Mouse (Mus musculus) intestine, postnatal 0 days (tissue): Measurements from ENCODE around the gene Bbx. TPM values are rescaled to one million over a fixed set of nuclear protein-coding genes. Genes with fewer than 3 reads are reported as not detected.

ENCODE experiments used
- ATAC-seq: fragments of 200-750 bp; cut with Nextera tagmentation; 2 replicates; pipeline ENCODE4 v1.8.0; 2017; ENCODE audit warnings: mild to moderate bottlenecking, moderate TSS enrichment, moderate library complexity
- H3K27ac ChIP-seq: fragments of 300-500 bp; sonication (generic); 2 replicates; pipeline ENCODE4 v1.5.1; 2014; ENCODE audit warnings: mild to moderate bottlenecking, low read depth, low read length, moderate library complexity
- H3K27me3 ChIP-seq: fragments of 300-500 bp; sonication (generic); replicated peaks from 2 replicates; pipeline ENCODE4 v1.6.1; 2014; ENCODE audit warnings: low read length, mixed read lengths; ENCODE audit not compliant: control insufficient read depth, insufficient read depth
- H3K36me3 ChIP-seq: fragments of 300-500 bp; sonication (generic); 2 replicates; pipeline ENCODE4 v1.6.1; 2014; ENCODE audit warnings: mild to moderate bottlenecking, moderate library complexity; ENCODE audit not compliant: control insufficient read depth, insufficient read depth
- H3K4me1 ChIP-seq: fragments of 300-500 bp; sonication (generic); replicated peaks from 2 replicates; pipeline ENCODE4 v1.6.1; 2014; ENCODE audit warnings: antibody characterized with exemption, low read length, mixed read lengths; ENCODE audit not compliant: control insufficient read depth, insufficient read depth
- H3K4me2 ChIP-seq: fragments of 300-500 bp; sonication (generic); replicated peaks from 2 replicates; pipeline ENCODE4 v1.6.1; 2014; ENCODE audit warnings: low read depth, mild to moderate bottlenecking, moderate library complexity
- H3K4me3 ChIP-seq: fragments of 300-500 bp; sonication (generic); 2 replicates; pipeline ENCODE4 v1.5.1; 2014; ENCODE audit warnings: low read depth, low read length
- H3K9ac ChIP-seq: fragments of 300-500 bp; sonication (generic); 2 replicates; pipeline ENCODE4 v1.6.1; 2014; ENCODE audit warnings: mild to moderate bottlenecking, low read depth, low read length
- H3K9me3 ChIP-seq: fragments of 300-500 bp; sonication (generic); 2 replicates; pipeline ENCODE4 v1.6.1; 2016; ENCODE audit warnings: mixed run types; ENCODE audit not compliant: control insufficient read depth
- CTCF ChIP-seq: sonication (generic); IDR thresholded peaks from 2 replicates; pipeline ENCODE4 v1.5.1; 2016; ENCODE audit warnings: low read depth, mild to moderate bottlenecking, control low read depth, antibody characterized with exemption, moderate library complexity
- WGBS: fragments of 180-500 bp; shearing (Covaris S2); extraction: QIAGEN DNeasy Blood & Tissue Kit; methylation state at CpG from one replicate; pipeline ENCODE4 v1.1.7; 2014; 5-methylcytosine and 5-hydroxymethylcytosine counted together
- polyA plus RNA-seq: library from polyadenylated mRNA; unstranded; fragments of >200 nt; fragmentation: Nextera tagmentation; extraction: Ambion mirVana; gene quantifications from 2 replicates; pipeline ENCODE4 v1.2.1, GENCODE M21; 2015

The Bbx gene
- polyA plus RNA-seq, 1 experiment from 2014 or later, result 14.6 TPM

GRCm38 (mm10) chr16:50201546-50202151 is 230.5 kb downstream of the Bbx start:
- peak; percentile 74 for TF ChIP-seq CTCF
- Histone ChIP-seq H3K27me3 (no peaks in the 10 kb centered on the region), H3K9ac (no peak overlapping the region), H3K27ac (no peak overlapping the region), H3K4me2 (no peak overlapping the region), H3K4me1 (no peaks in the 10 kb centered on the region), H3K9me3 (no peaks in the 10 kb centered on the region), H3K36me3 (peaks cover 26% of the 10 kb centered on the region), H3K4me3 (no peak overlapping the region)
- 86% methylated on average over 7 of the region's 7 CpGs for WGBS
- ATAC-seq, result no peak

GRCm38 (mm10) chr16:50200214-50200613 is 232.0 kb downstream of the Bbx start:
- Histone ChIP-seq H3K27ac (no peak overlapping the region), H3K27me3 (no peaks in the 10 kb centered on the region), H3K9me3 (no peaks in the 10 kb centered on the region), H3K4me1 (no peaks in the 10 kb centered on the region), H3K4me3 (no peak overlapping the region), H3K36me3 (peaks cover 26% of the 10 kb centered on the region), H3K9ac (no peak overlapping the region), H3K4me2 (no peak overlapping the region)
- TF ChIP-seq CTCF, result no peak
- WGBS, result 96% methylated on average over 15 of the region's 15 CpGs
- no peak for ATAC-seq

- Histone ChIP-seq H3K27me3 (no peaks in the 10 kb centered on the region), H3K4me3 (no peak overlapping the region), H3K36me3 (peaks cover 28% of the 10 kb centered on the region), H3K9ac (no peak overlapping the region), H3K4me2 (no peak overlapping the region), H3K27ac (no peak overlapping the region), H3K4me1 (no peaks in the 10 kb centered on the region), H3K9me3 (no peaks in the 10 kb centered on the region)
- TF ChIP-seq CTCF, result no peak
- 55% methylated on average over 4 of the region's 4 CpGs for WGBS
- ATAC-seq, result no peak
These were observed 236.1 kb downstream of the Bbx start for GRCm38 (mm10) chr16:50196118-50196517.

DNA sequence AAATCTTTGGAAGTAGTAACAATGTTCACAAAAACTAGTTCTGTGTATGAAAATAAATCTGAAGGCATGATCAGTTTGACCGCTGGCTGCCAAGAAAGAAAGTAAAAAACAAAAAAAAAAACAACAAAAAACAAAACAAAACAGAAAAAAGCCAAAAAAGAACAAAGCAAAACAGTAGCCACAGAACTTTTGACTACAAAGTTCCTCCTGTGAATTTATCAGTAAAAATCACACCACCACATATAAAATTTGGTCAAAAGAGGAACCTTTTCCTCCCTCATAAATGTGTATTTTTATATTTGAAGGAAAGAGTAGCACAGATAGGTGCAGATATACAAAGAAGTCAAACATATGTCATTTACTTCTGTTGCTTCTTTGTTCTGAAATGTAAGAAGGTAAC is 239.6 kb downstream of the Bbx start:
- Histone ChIP-seq H3K9ac (no peak overlapping the region), H3K36me3 (0 out of 2 replicates have a peak, but pooled peaks cover 7% of the 10 kb centered on the region), H3K27me3 (no peaks in the 10 kb centered on the region), H3K4me1 (no peaks in the 10 kb centered on the region), H3K27ac (no peak overlapping the region), H3K9me3 (no peaks in the 10 kb centered on the region), H3K4me2 (no peak overlapping the region), H3K4me3 (no peak overlapping the region)
- ATAC-seq, result no peak
- no peak for TF ChIP-seq CTCF
- 96% methylated on average over 1 of the region's 1 CpGs for WGBS

DNA sequence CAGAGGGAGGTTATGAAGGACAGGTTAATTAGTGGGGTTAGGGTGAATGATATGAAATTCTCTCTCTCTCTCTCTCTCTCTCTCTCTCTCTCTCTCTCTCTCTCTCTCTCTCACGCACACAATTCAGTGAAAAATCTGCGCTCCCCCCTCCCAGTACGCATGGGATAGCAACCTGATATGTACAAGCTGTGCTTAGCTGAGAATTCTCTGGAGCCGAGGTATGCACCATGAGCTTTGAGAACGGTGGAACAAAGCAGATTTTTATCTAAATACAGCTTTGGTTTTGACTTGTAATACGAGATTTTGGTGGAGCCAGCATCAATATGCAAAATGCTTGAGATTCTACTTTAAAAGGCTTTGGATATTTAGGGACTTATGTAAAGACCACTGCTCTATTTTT is 243.1 kb downstream of the Bbx start:
- no peak for ATAC-seq
- TF ChIP-seq CTCF, result no peak
- Histone ChIP-seq H3K4me3 (no peak overlapping the region), H3K4me2 (no peak overlapping the region), H3K36me3 (0 out of 2 replicates have a peak, but pooled peaks cover 7% of the 10 kb centered on the region), H3K9ac (no peak overlapping the region), H3K9me3 (no peaks in the 10 kb centered on the region), H3K27me3 (no peaks in the 10 kb centered on the region), H3K27ac (no peak overlapping the region), H3K4me1 (no peaks in the 10 kb centered on the region)
- WGBS, result 61% methylated on average over 6 of the region's 6 CpGs

- TF ChIP-seq CTCF, result no peak
- WGBS, result 74% methylated on average over 6 of the region's 6 CpGs
- ATAC-seq, result no peak
- no peaks in the 10 kb centered on the region for H3K4me1 ChIP-seq
- H3K4me3 ChIP-seq, result no peak overlapping the region
- no peaks in the 10 kb centered on the region for H3K36me3 ChIP-seq
- no peaks in the 10 kb centered on the region for H3K9me3 ChIP-seq
- no peaks in the 10 kb centered on the region for H3K27me3 ChIP-seq
- no peak overlapping the region for H3K9ac ChIP-seq
- no peak overlapping the region for H3K4me2 ChIP-seq
- no peak overlapping the region for H3K27ac ChIP-seq
These were observed 245.6 kb downstream of the Bbx start for GRCm38 (mm10) chr16:50186604-50187003.
